Mouse (Mus musculus) MEL (cell line): ENCODE measurements around the gene Ddx41.

Source experiments
- CTCF ChIP-seq, 3 experiments: IDR thresholded peaks in 2 of 3; conservative IDR thresholded peaks in 1 of 3; 2 replicates each; pipeline ENCODE4 v1.5.1; 2011 to 2012; ENCODE audit warnings: low read length in 3 of 3, low read depth in 2 of 3, mild to moderate bottlenecking in 2 of 3, improper control_type of control experiment in 1 of 3, inconsistent platforms in 1 of 3, mixed read lengths in 1 of 3, moderate library complexity in 1 of 3; ENCODE audit not compliant: control insufficient read depth in 1 of 3, insufficient read depth in 1 of 3, poor library complexity in 1 of 3, severe bottlenecking in 1 of 3
- EP300 ChIP-seq, 2 experiments: IDR thresholded peaks; 2 replicates each; pipeline ENCODE4 v1.6.1; 2011; ENCODE audit warnings: improper control_type of control experiment in 2 of 2, low read length in 2 of 2, low read depth in 1 of 2, mild to moderate bottlenecking in 1 of 2
- GABPA ChIP-seq: IDR thresholded peaks from 2 replicates; pipeline ENCODE4 v1.6.1; 2012; ENCODE audit warnings: low read depth, mild to moderate bottlenecking, inconsistent platforms, low read length, improper control_type of control experiment, moderate library complexity
- HCFC1 ChIP-seq: IDR thresholded peaks from 2 replicates; pipeline ENCODE4 v1.6.1; 2012; ENCODE audit warnings: low read depth, mild to moderate bottlenecking, inconsistent platforms, low read length, improper control_type of control experiment, moderate library complexity
- JUND ChIP-seq: IDR thresholded peaks from 2 replicates; pipeline ENCODE4 v1.6.1; 2011; ENCODE audit warnings: low read depth, mild to moderate bottlenecking, improper control_type of control experiment, low read length
- MAFK ChIP-seq: IDR thresholded peaks from 2 replicates; pipeline ENCODE4 v1.6.1; 2011; ENCODE audit warnings: low read depth, mild to moderate bottlenecking, low read length, improper control_type of control experiment, borderline replicate concordance
- POLR2A ChIP-seq, 2 experiments: IDR thresholded peaks; 2 replicates each; pipeline ENCODE4 v1.6.1; 2011 to 2012; ENCODE audit warnings: low read length in 2 of 2, mild to moderate bottlenecking in 2 of 2, control low read depth in 1 of 2, improper control_type of control experiment in 1 of 2, low read depth in 1 of 2, moderate library complexity in 1 of 2; ENCODE audit not compliant: control insufficient read depth in 1 of 2, insufficient read depth in 1 of 2, poor library complexity in 1 of 2
- TCF12 ChIP-seq: IDR thresholded peaks from 2 replicates; pipeline ENCODE4 v1.6.1; 2014; ENCODE audit warnings: low read depth, mild to moderate bottlenecking, inconsistent platforms, low read length, improper control_type of control experiment, moderate library complexity
- UBTF ChIP-seq: IDR thresholded peaks from 2 replicates; pipeline ENCODE4 v1.6.1; 2012; ENCODE audit warnings: low read depth, mild to moderate bottlenecking, inconsistent platforms, low read length, improper control_type of control experiment, moderate library complexity, borderline replicate concordance; ENCODE audit not compliant: insufficient read depth
- ZKSCAN1 ChIP-seq: IDR thresholded peaks from 2 replicates; pipeline ENCODE4 v1.6.1; 2012; ENCODE audit warnings: low read depth, mild to moderate bottlenecking, inconsistent platforms, low read length, improper control_type of control experiment, moderate library complexity

- TF ChIP-seq HCFC1 (no peak), GABPA (no peak), ZKSCAN1 (no peak), CTCF (IDR thresholded peaks at IDR 0.05 in 2 of 3, conservative IDR thresholded peaks at IDR 0.05 in 1 of 3; ENCODE audit: control insufficient read depth in 1 of 3, insufficient read depth in 1 of 3, low read depth in 2 of 3, low read length in 3 of 3, poor library complexity in 1 of 3, severe bottlenecking in 1 of 3) (no peak), TCF12 (no peak), POLR2A (IDR thresholded peaks at IDR 0.05; ENCODE audit: control insufficient read depth in 1 of 2, insufficient read depth in 1 of 2, low read depth in 1 of 2, low read length in 2 of 2, poor library complexity in 1 of 2) (no peak), MAFK (no peak), JUND (no peak), UBTF (no peak), EP300 (IDR thresholded peaks at IDR 0.05; ENCODE audit: low read depth in 1 of 2, low read length in 2 of 2) (no peak)
Measured at GRCm38 (mm10) chr13:55496661-55497060, 39.8 kb downstream of the Ddx41 start.
